Mouse (Mus musculus) adrenal gland, postnatal 25 days (tissue): ENCODE measurements around the gene H2al1e. TPM values are rescaled to one million over a fixed set of nuclear protein-coding genes. Genes with fewer than 3 reads are reported as not detected.
"Not testable (repeated sequence)": the region's sequence is repeated elsewhere in the genome, so short reads cannot be mapped to it uniquely, and the experiment has no call there.

Experiments
- DNase-seq: peaks from one replicate; pipeline ENCODE4 v3.0.0; 2021; ENCODE audit warnings: mixed read lengths
- long read RNA-seq: library from polyadenylated mRNA; stranded (forward); transcript quantifications from one replicate; pipeline ENCODE4 v2.0.0, GENCODE M21; 2021
- total RNA-seq: library from RNA; stranded (reverse); gene quantifications from 2 replicates; pipeline ENCODE4 v1.2.3, GENCODE M21; 2021

The H2al1e gene
- total RNA-seq = not detected in 2 replicates
- long read RNA-seq = 0 reads

- not testable (repeated sequence) for DNase-seq
Measured at GRCm38 (mm10) chrX:11311634-11312033, at the start of gene H2al1e. H2al1e (plus strand) TSS chrX:11311934.

GRCm38 (mm10) chrX:11264918-11265317, 46.8 kb upstream of the H2al1e start:
- no peak for DNase-seq

- DNase-seq = no peak
Measured at GRCm38 (mm10) chrX:11267791-11268190, 43.9 kb upstream of the H2al1e start.

GRCm38 (mm10) chrX:11269074-11269473, 42.7 kb upstream of the H2al1e start:
- peak; percentile 6 for DNase-seq

- DNase-seq = no peak
Measured at GRCm38 (mm10) chrX:11273190-11273589, 38.5 kb upstream of the H2al1e start.

- no peak for DNase-seq
Measured at GRCm38 (mm10) chrX:11277083-11277482, 34.7 kb upstream of the H2al1e start.

GRCm38 (mm10) chrX:11280741-11281140, 31.0 kb upstream of the H2al1e start:
- DNase-seq = no peak

- no peak for DNase-seq
Measured at GRCm38 (mm10) chrX:11288306-11288882, 23.3 kb upstream of the H2al1e start.

- DNase-seq = no peak
Measured at GRCm38 (mm10) chrX:11289244-11289643, 22.5 kb upstream of the H2al1e start.

GRCm38 (mm10) chrX:11298957-11299356, 12.8 kb upstream of the H2al1e start, which contains the start of gene H2al1a:
H2al1a (plus strand) TSS chrX:11299257.
- DNase-seq = not testable (repeated sequence)

GRCm38 (mm10) chrX:11302132-11302531, 9.6 kb upstream of the H2al1e start, which contains the start of gene H2al1b:
H2al1b (plus strand) TSS chrX:11302432.
- not testable (repeated sequence) for DNase-seq

GRCm38 (mm10) chrX:11305355-11305754, 6.4 kb upstream of the H2al1e start, which contains the start of gene H2al1c:
H2al1c (plus strand) TSS chrX:11305655.
- DNase-seq = not testable (repeated sequence)

- DNase-seq = not testable (repeated sequence)
Measured at GRCm38 (mm10) chrX:11308524-11308923, 3.2 kb upstream of the H2al1e start, which contains the start of gene H2al1d. H2al1d (plus strand) TSS chrX:11308824.

- DNase-seq = not testable (repeated sequence)
Measured at GRCm38 (mm10) chrX:11314858-11315257, 3.1 kb downstream of the H2al1e start, which contains the start of gene H2al1f. H2al1f (plus strand) TSS chrX:11315158.

GRCm38 (mm10) chrX:11317956-11318355, 6.2 kb downstream of the H2al1e start, which contains the start of gene H2al1g:
H2al1g (plus strand) TSS chrX:11318256.
- not testable (repeated sequence) for DNase-seq

GRCm38 (mm10) chrX:11321192-11321591, 9.5 kb downstream of the H2al1e start, which contains the start of gene H2al1h:
H2al1h (plus strand) TSS chrX:11321492.
- not testable (repeated sequence) for DNase-seq

GRCm38 (mm10) chrX:11324359-11324758, 12.6 kb downstream of the H2al1e start, which contains the start of gene H2al1i:
H2al1i (plus strand) TSS chrX:11324659.
- not testable (repeated sequence) for DNase-seq

GRCm38 (mm10) chrX:11327522-11327921, 15.8 kb downstream of the H2al1e start, which contains the start of gene H2al1j:
H2al1j (plus strand) TSS chrX:11327822.
- not testable (repeated sequence) for DNase-seq

GRCm38 (mm10) chrX:11345762-11346161, 34.0 kb downstream of the H2al1e start:
- DNase-seq = no peak

- DNase-seq = no peak
Measured at GRCm38 (mm10) chrX:11346756-11347155, 35.0 kb downstream of the H2al1e start.

GRCm38 (mm10) chrX:11360823-11361222, 49.1 kb downstream of the H2al1e start:
- DNase-seq = no peak

- no peak for DNase-seq
Measured at GRCm38 (mm10) chrX:11361261-11361660, 49.5 kb downstream of the H2al1e start.
